Mouse (Mus musculus) heart, adult 2 months (tissue): ENCODE results near the gene Exoc3l4.

Experiments used
- CTCF ChIP-seq: fragments of 200-600 bp; IDR thresholded peaks from 2 replicates; pipeline ENCODE4 v1.8.1; 2022; ENCODE audit warnings: antibody characterized with exemption, mild to moderate bottlenecking, moderate library complexity
- EP300 ChIP-seq: fragments of 200-500 bp; IDR thresholded peaks from 2 replicates; pipeline ENCODE4 v1.6.1; 2011; ENCODE audit warnings: low read depth, low read length, control low read depth; ENCODE audit not compliant: insufficient read depth
- POLR2A ChIP-seq: fragments of 200-500 bp; IDR thresholded peaks from 2 replicates; pipeline ENCODE4 v1.6.1; 2011; ENCODE audit warnings: mild to moderate bottlenecking, low read depth, low read length, control low read depth; ENCODE audit not compliant: insufficient read depth

DNA sequence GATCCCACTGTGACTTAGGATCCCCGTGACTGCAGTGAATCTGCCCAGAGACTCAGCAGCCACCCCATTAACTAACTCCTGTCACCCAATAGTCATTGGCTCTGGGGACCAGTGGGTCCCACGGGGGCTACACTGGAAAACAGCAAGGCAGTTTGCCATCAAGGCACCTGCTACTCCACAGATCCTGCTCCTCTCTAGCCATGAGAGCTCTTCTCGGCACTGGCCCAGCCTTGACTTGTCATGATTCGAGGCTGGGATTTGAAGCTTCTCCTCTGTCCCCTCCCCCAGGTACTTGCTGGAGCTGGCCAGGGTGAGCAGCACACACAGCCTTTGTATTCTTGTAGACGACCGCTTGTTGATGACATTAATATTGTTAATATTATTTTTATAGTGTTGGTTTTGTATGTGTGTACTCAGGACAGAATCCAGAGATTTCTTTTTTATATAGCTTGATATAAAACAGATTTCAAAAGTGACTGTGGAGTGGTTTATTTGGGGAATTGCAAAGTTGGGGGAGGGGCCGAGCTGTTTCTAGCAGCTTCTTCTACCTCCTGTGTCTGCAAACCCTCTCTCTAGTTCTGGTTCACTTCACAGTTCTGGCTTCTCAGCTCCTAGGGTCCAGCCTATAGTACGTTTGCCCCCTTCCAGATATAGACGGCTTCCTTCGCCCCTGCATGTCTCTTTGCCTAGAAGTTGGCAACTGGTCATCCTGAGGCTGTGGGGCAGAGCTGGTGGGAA is 37.9 kb downstream of the Exoc3l4 start:
- TF ChIP-seq CTCF (no peak), EP300 (no peak), POLR2A (no peak)
